Mouse (Mus musculus): Measurements from ENCODE around the gene Uhrf1bp1. TPM values are rescaled to one million over a fixed set of nuclear protein-coding genes. Genes with fewer than 3 reads are reported as not detected.

Gene Uhrf1bp1
- total RNA-seq, 2 experiments from 2014 or later = 14.0 to 14.8 TPM

GRCm38 (mm10) chr17:27942131-27942530 is 85.9 kb downstream of the Uhrf1bp1 start:
- DNase-seq (ENCODE audit: low spot score) = no peak
- intact Hi-C loops (cut with DNase I) = no loop called here

DNA sequence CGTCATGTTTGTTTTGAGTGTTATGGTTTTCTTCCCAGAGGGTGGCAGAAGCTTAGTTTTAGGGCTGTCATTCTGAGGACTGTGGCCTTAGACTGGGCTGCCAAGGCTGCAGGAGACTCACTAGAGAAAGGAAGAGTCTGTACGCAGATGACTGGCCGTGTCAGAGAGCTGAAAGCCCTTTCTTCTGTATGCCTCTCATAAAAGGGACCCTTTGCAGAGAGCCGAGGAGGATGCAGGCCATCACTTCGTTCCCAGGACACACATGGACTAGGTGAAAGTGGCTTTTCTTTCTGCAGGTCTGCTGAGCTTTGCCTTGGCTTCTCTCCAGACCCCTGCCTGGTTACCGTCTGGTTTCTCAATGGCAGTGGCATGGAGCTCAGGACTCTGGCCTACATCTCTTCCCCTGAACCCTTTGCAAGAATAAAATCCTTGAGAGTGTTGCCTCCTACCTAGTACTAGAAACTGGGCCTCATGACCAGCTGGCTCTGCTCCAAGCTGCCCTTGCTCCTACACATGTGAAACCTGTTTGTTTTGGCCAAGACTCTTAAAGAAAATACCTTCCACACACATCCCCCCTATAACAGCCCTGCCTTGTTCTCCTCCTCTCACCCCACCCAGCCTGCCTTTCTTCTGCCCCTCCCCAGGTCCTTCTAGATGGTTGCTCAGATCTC is 89.4 kb downstream of the Uhrf1bp1 start:
- intact Hi-C loops (cut with DNase I) = no loop called here
- DNase-seq (ENCODE audit: low spot score) = no peak

GRCm38 (mm10) chr17:27946371-27946770 is 90.1 kb downstream of the Uhrf1bp1 start:
- intact Hi-C loops (cut with DNase I) = no loop called here
- no peak for DNase-seq (ENCODE audit: low spot score)

DNA sequence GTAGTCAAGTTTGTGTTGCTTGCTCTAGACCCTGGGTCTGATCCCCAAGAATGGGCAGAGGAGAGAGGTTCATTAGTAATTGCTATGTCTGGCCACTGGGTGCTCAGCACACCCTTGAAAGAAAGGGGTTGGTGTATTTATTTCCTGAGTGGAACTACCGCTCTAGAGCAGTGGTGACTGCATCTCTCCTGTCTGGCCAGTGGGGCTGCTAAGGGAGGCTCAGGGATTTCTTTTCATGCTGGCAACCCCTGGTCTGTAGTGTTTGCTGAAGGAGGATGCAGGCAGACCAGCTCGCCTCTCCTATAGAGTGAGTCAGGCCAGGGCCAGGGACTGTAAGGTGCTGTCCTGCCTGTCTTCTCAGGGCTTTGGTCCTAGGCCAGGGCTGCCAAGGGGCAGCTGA is 90.9 kb downstream of the Uhrf1bp1 start:
- no peak for DNase-seq (ENCODE audit: low spot score)
- intact Hi-C loops (cut with DNase I) = no loop called here

Other genes with a start within 250 kb of the Uhrf1bp1 start
- 100 to 1,000 TPM; 343 TPM for gene Nudt3, start 232.9 kb upstream of the Uhrf1bp1 start, total RNA-seq (2021)
- gene RPS10-NUDT3, start 221.2 kb upstream of the Uhrf1bp1 start, total RNA-seq (2021) = under 1 TPM in 1 of 2 experiments, not detected in 1; 0.94 TPM
- 100 to 1,000 TPM; 476 to 516 TPM for gene Rps10, start 219.8 kb upstream of the Uhrf1bp1 start, total RNA-seq (2021)
- under 1 TPM; 0.25 to 0.62 TPM for gene Pacsin1, start 200.9 kb upstream of the Uhrf1bp1 start, total RNA-seq (2021)
- not detected for gene Spdef, start 127.5 kb upstream of the Uhrf1bp1 start, total RNA-seq (2021)
- 100 to 1,000 TPM; 133 to 137 TPM for gene D17Wsu92e, start 35.8 kb upstream of the Uhrf1bp1 start, total RNA-seq (2021)
- 10 to 100 TPM; 59.9 to 60.7 TPM for gene Snrpc, start 18.3 kb upstream of the Uhrf1bp1 start, total RNA-seq (2021)
- 10 to 100 TPM; 56.8 to 61.6 TPM for gene Anks1, start 52.9 kb downstream of the Uhrf1bp1 start, total RNA-seq (2021)
- 10 to 100 TPM; 21.3 to 22.5 TPM for gene Taf11, start 53.4 kb downstream of the Uhrf1bp1 start, total RNA-seq (2021)
- not detected for gene Tcp11, start 224.2 kb downstream of the Uhrf1bp1 start, total RNA-seq (2021)